Mouse (Mus musculus): ENCODE measurements around the gene Ctcf. TPM values are rescaled to one million over a fixed set of nuclear protein-coding genes. Genes with fewer than 3 reads are reported as not detected.
"Not testable (repeated sequence)": the region's sequence is repeated elsewhere in the genome, so short reads cannot be mapped to it uniquely, and the experiment has no call there.

Gene Ctcf
- 66.1 and 75.9 TPM in 2 replicates for polyA plus RNA-seq (2016; fragmentation: Nextera tagmentation; extraction: Ambion mirVana)

DNA sequence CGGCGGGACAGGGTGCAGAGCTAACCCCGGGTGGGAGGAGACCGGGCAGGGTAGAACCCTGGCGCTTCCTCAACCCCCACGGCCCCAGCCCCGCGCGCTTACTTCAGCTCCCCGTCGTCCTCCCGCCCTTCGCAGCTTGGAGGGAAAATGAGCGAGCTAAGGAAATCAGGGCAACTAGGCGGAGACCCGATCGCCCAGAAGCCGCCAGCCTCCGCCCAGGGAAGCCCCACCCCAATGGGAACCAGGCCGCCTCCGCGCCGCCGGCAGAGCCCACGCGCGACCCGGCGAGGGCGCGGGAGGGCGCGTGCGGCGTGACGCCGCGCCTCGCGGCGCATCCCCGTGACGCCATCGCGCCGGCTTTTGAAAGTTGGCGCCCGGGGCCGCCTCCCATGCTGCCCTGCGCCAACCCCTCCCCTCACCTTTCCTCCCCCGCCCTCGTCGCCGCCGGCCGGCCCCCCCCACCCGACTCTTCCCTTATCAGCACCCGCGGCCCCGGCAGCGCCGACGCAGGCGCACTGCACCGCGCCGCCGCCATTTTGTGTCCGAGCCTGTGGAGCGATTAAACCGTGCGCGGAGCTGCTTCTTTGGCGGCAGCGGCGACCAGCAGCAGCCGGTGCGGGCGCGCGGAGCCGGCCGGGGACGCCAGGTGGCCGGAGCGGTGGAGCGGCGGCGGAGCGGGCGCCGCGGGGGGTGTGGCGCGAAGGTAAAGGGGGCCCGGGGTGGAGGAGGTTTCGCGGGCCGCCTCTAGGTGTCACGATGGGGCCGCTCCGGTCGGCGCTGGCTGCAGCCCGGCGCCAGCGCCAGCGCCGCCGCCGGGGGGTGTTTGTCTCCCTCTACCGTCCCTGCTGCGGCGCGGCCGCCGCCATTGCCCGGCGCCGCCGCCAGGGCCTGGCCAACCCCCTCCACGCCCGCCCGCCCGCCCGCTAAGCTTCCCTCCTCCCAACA is at the start of gene Ctcf:
Ctcf (plus strand) TSS at position 551 of the 945 bp plus-strand sequence.
- H3K9me3 ChIP-seq (replicated peaks): no peaks in the 10 kb centered on the region
- H3K4me1 ChIP-seq (replicated peaks): peaks cover 22% of the 10 kb centered on the region
- H3K4me2 ChIP-seq: peak within 1 kb of the TSS; percentile 87
- peak within 1 kb of the TSS; percentile 92 for H3K4me3 ChIP-seq
- H3K27me3 ChIP-seq (replicated peaks): no peaks in the 10 kb centered on the region
- WGBS: under 1% methylated on average over 115 of the region's 126 CpGs
- H3K36me3 ChIP-seq: no peaks in the 10 kb centered on the region; the same call in 1 of the 2 replicates
- H3K9ac ChIP-seq: peak within 1 kb of the TSS; percentile 99
- peak within 1 kb of the TSS; percentile 100 for H3K27ac ChIP-seq (ENCODE audit: poor library complexity, severe bottlenecking)
- peak; percentile 94 for ATAC-seq (ENCODE audit: insufficient number of reproducible peaks, low FRiP score)

DNA sequence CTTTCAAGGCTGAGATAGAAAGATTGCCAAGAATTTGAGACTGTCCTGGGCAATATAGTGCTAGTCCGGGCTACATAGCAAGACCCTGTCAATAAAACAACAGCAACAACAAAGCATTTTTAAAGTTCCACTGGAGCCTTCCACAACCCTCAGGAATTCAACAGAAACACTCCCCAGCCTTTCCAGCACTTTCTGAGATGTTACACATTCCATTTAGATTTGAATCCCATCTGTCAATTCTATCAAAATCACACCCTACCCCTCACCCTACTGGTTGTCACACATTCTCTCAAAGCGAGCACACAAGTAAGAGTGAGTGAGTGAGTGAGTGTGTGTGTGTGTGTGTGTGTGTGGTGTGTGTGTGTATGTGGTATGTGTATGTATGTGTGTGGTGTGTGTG is 43.9 kb upstream of the Ctcf start:
- Histone ChIP-seq H3K4me1 (replicated peaks) (peaks cover 30% of the 10 kb centered on the region), H3K27me3 (replicated peaks) (no peaks in the 10 kb centered on the region), H3K4me2 (no peak overlapping the region), H3K27ac (ENCODE audit: poor library complexity, severe bottlenecking) (no peak overlapping the region), H3K36me3 (no peaks in the 10 kb centered on the region), H3K9ac (no peak overlapping the region), H3K9me3 (replicated peaks) (no peaks in the 10 kb centered on the region), H3K4me3 (no peak overlapping the region)
- no peak for ATAC-seq (ENCODE audit: insufficient number of reproducible peaks, low FRiP score)
- 66% methylated on average over 2 of the region's 2 CpGs for WGBS

DNA sequence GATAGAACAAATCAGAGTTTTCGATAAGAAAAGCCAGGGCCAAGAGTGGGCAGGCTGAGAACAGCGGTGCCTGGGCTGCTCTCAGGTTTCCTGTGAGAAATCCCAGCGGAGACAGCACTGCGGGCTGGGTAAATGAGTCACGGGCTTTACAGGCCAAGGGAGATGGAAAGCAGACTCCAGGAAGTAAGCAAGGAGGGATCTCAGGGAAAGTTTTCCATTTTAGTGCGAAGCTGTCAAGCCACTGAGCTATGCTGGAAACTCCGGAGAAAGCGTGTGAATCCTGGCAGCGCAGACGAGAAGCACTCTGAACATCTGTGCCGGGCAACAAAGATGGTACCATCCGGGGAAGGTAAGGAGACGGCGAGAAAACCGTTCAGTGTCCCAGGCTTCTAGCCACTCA is 42.5 kb upstream of the Ctcf start:
- H3K9me3 ChIP-seq (replicated peaks): no peaks in the 10 kb centered on the region
- ATAC-seq (ENCODE audit: insufficient number of reproducible peaks, low FRiP score): peak; percentile 81
- peak overlapping the region; percentile 39 for H3K4me3 ChIP-seq
- H3K4me1 ChIP-seq (replicated peaks): peaks cover 30% of the 10 kb centered on the region
- peak overlapping the region; percentile 66 for H3K9ac ChIP-seq
- no peaks in the 10 kb centered on the region for H3K36me3 ChIP-seq
- peak overlapping the region; percentile 81 for H3K27ac ChIP-seq (ENCODE audit: poor library complexity, severe bottlenecking)
- 14% methylated on average over 15 of the region's 15 CpGs for WGBS
- H3K27me3 ChIP-seq (replicated peaks): no peaks in the 10 kb centered on the region
- peak overlapping the region; percentile 65 for H3K4me2 ChIP-seq

DNA sequence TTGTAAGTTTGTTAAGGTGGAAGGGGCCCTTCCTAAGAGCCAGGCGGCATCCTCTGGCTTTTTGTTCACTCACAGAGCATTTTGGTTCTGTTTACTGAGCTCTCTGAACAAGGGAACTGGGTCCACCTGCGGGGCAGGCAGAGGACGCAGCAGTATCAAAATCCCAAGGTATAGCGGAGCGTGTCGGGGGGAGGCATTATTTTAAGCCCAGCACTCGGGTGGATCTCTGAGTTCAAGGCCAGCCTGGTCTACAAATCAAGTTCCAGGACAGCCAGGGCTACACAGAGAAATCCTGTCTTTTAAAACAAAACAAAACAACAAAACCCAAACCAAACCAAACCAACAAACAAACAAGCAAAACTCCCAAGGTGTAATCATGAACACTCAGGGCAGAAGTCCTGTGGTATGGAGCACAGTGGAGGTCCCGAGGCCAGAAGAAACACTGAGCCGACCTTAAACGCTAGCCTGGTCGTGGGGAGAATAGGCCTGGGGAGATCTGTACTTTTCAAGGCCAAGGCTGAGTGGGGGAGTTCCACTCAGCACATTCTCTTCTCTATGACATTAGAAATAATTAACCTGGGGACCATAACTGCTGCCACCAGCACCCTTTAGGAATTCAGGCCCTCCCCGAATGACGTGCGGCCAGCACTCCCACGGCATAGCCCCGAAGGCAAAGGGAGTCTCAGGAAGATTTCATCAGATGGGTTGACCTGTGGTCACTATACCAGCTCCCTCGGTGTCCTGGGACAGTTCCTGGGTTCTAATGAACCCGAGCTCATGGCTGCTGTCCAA is 41.7 kb upstream of the Ctcf start:
- Histone ChIP-seq H3K27ac (ENCODE audit: poor library complexity, severe bottlenecking) (peak overlapping the region; percentile 81), H3K4me2 (peak overlapping the region; percentile 65), H3K9ac (peak overlapping the region; percentile 66), H3K4me1 (replicated peaks) (peaks cover 30% of the 10 kb centered on the region), H3K9me3 (replicated peaks) (no peaks in the 10 kb centered on the region), H3K27me3 (replicated peaks) (no peaks in the 10 kb centered on the region), H3K4me3 (peak overlapping the region; percentile 39), H3K36me3 (no peaks in the 10 kb centered on the region)
- ATAC-seq (ENCODE audit: insufficient number of reproducible peaks, low FRiP score): no peak
- WGBS: 63% methylated on average over 18 of the region's 18 CpGs

DNA sequence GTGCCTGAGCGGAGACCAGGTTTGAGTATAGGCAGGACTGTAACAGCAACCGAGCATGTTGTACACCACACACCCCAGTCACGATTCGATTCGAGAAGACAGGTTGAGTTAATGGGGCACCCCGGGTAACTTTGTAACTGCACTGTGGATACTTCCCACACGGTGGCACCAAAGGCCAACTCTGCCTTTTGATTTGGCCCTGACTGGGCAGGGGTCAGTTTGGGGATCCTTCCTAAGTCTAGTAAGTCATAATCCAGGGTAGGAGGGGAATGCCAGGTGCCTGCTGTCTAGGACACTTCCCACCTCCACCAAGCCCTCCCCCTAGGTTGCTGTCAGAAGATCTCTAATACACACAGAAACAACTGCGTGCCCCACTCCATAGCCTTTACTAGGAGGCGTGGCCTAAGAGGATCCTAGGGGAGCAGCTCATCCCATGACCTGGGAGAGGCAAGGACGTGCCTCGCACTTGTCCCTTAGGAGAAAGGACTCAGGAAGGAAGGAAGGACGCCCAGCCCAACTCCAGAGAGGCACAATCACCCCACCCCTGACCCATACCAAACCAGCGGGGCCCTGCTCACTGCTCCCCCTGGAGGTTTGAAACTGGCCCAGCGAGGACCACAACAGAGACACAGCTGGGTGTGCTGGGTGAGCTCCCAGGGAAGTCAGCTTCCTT is 39.9 kb upstream of the Ctcf start:
- peak overlapping the region; percentile 26 for H3K4me3 ChIP-seq
- H3K4me2 ChIP-seq: peak overlapping the region; percentile 63
- no peaks in the 10 kb centered on the region for H3K36me3 ChIP-seq
- peaks cover 30% of the 10 kb centered on the region for H3K4me1 ChIP-seq (replicated peaks)
- peak; percentile 48; the same call in 1 of the 2 replicates for ATAC-seq (ENCODE audit: insufficient number of reproducible peaks, low FRiP score)
- no peak overlapping the region for H3K27ac ChIP-seq (ENCODE audit: poor library complexity, severe bottlenecking)
- no peaks in the 10 kb centered on the region for H3K9me3 ChIP-seq (replicated peaks)
- peak overlapping the region; percentile 31; the same call in 1 of the 2 replicates for H3K9ac ChIP-seq
- H3K27me3 ChIP-seq (replicated peaks): no peaks in the 10 kb centered on the region
- 8% methylated on average over 14 of the region's 14 CpGs for WGBS

DNA sequence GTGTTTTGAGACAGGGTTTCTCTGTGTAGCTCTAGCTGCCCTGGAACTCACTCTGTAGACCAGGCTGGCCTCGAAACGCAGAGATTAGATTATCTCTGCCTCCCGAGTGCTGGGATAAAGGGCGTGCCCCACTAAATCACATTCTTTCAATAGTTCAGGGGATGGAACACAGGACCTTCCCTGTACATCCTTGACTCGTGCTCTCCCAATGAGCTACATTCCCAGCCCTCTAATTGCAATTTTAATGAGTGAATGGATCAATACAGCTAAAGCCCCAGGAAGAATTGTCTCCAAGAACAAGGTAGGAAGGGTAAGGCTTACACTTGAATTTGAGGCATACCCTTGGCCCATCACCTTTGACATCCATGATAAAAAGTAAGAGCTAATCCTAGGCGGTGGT is 37.6 kb upstream of the Ctcf start:
- no peak overlapping the region for H3K4me2 ChIP-seq
- WGBS: 54% methylated on average over 6 of the region's 6 CpGs
- no peaks in the 10 kb centered on the region for H3K36me3 ChIP-seq
- no peak overlapping the region for H3K27ac ChIP-seq (ENCODE audit: poor library complexity, severe bottlenecking)
- no peaks in the 10 kb centered on the region for H3K9me3 ChIP-seq (replicated peaks)
- no peaks in the 10 kb centered on the region for H3K27me3 ChIP-seq (replicated peaks)
- peaks cover 26% of the 10 kb centered on the region for H3K4me1 ChIP-seq (replicated peaks)
- no peak for ATAC-seq (ENCODE audit: insufficient number of reproducible peaks, low FRiP score)
- H3K9ac ChIP-seq: no peak overlapping the region
- no peak overlapping the region for H3K4me3 ChIP-seq

DNA sequence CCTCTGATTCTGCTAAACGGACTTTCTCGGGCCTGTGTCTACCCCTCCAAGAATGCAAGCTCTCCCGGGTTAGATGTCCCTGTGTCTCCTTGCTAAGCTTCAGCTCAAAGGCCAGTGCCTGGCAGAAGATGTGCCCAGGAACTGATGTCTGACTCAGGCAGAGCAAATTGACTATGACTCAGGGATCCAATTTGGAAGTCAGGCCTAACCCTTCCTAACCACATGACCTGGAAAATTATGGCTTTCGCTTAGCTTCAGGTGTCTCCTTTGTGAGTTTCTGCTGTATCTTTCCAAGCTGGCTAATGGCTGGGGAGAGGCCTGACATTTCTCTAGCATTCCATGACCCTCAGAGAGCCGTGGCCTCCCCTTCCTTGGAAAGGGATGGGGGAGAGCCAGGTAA is 35.1 kb upstream of the Ctcf start:
- Histone ChIP-seq H3K27ac (ENCODE audit: poor library complexity, severe bottlenecking) (no peak overlapping the region), H3K4me1 (replicated peaks) (peaks cover 17% of the 10 kb centered on the region), H3K9ac (no peak overlapping the region), H3K4me3 (no peak overlapping the region), H3K9me3 (replicated peaks) (no peaks in the 10 kb centered on the region), H3K27me3 (replicated peaks) (no peaks in the 10 kb centered on the region), H3K4me2 (no peak overlapping the region), H3K36me3 (no peaks in the 10 kb centered on the region)
- ATAC-seq (ENCODE audit: insufficient number of reproducible peaks, low FRiP score): no peak
- 63% methylated on average over 5 of the region's 5 CpGs for WGBS

DNA sequence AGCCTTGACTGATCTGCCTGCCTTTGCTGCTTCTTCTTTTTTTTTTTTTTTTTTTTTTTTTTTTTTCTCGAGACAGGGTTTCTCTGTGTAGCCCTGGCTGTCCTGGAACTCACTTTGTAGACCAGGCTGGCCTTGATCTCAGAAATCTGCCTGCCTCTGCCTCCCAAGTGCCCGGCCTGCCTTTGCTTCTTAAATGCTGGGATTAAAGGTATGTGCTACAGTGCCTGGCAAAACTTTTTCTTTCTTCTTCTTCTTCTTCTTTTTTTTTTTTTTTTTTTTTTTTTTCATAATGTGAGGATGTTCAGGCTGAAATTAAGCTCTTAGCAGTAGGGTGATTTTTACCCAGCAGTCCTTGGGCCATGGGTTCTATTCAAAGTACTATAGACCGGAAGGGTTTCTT is 33.8 kb upstream of the Ctcf start:
- 64% methylated on average over 3 of the region's 3 CpGs for WGBS
- H3K27me3 ChIP-seq (replicated peaks); H3K4me2 ChIP-seq; H3K9me3 ChIP-seq (replicated peaks); ATAC-seq (ENCODE audit: insufficient number of reproducible peaks, low FRiP score); H3K27ac ChIP-seq (ENCODE audit: poor library complexity, severe bottlenecking); H3K9ac ChIP-seq; H3K36me3 ChIP-seq; H3K4me3 ChIP-seq: not testable (repeated sequence)
- peaks cover 23% of the 10 kb centered on the region for H3K4me1 ChIP-seq (replicated peaks)

DNA sequence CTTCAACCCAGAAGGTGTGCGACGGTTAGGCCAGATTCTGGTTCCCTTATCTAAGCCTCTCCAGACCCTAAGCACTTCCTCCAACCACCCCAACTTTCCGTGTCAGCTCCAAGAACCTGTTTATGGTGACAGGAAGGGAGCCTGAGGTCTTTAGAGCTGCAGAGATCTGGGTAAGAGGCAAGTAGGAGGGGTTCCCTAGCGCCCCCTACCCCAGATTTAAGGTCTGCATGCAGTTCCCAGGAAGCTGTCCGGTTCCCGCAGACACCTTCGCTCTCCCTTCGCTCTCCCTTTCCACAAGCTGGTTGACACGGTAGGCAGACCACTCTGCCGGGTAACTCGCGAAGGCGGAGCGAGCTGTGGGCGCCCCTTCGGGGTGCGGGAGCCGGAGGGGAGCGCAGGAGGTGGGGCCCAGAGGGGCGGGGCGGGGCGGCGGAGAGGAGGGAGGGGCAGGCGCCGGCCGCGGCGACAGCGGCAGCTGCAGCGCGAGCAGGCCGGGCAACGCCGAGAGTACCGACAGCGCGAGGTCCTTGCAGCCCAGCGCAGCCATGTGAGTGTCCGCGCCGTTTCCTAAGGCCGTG is 31.5 kb upstream of the Ctcf start, which contains the start of gene Ripor1:
Ripor1 (plus strand) TSS at position 452 of the 578 bp plus-strand sequence.
- WGBS: under 1% methylated on average over 42 of the region's 42 CpGs

DNA sequence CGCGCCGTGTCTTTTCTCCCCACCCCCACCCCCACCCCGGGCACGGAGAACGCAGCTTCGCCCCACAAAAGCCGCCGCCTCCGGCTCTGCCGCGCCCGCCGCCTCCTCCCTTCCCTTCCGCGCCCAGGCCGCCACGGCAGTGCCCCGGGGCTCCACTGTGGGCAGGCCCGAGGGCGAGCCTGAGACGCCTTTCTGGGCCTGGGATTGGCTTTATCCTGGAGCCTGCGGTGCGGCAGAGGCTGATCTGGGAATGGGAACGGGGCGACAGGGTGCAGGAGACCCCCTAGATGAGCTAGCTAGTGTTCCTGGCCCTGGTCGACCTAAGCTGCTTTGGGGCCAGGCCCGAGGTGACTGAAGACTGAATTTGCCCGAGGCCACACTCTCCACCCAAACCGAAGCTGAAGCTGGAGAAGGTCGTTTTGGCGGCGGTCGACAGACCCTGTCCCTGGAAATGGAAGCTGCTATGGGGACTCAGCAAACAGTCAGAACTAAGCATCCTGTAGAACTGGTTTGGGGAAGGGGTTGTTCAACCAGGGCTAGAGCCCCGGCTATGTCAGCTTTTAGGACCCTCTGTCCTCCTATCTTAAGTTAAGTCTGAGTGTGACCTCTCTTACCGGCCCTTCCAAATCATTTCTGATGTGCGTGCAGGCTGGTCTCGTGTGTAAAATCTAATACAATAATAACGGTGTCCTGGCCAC is 30.7 kb upstream of the Ctcf start:
- Histone ChIP-seq H3K4me2 (peak overlapping the region; percentile 93), H3K27ac (ENCODE audit: poor library complexity, severe bottlenecking) (peak overlapping the region; percentile 96), H3K27me3 (replicated peaks) (no peaks in the 10 kb centered on the region), H3K9ac (peak overlapping the region; percentile 95), H3K36me3 (0 out of 2 replicates have a peak, but pooled peaks cover 4% of the 10 kb centered on the region), H3K4me3 (peak overlapping the region; percentile 72), H3K9me3 (replicated peaks) (no peaks in the 10 kb centered on the region), H3K4me1 (replicated peaks) (peaks cover 39% of the 10 kb centered on the region)
- peak; percentile 44 for ATAC-seq (ENCODE audit: insufficient number of reproducible peaks, low FRiP score)
- WGBS: under 1% methylated on average over 39 of the region's 39 CpGs

More for the DNA sequence above, 31.5 kb upstream of the Ctcf start, which contains the start of gene Ripor1:
- peak within 1 kb of the TSS; percentile 72 for H3K4me3 ChIP-seq
- H3K9me3 ChIP-seq (replicated peaks): no peaks in the 10 kb centered on the region
- H3K4me2 ChIP-seq: peak within 1 kb of the TSS; percentile 93
- H3K27me3 ChIP-seq (replicated peaks): no peaks in the 10 kb centered on the region
- H3K4me1 ChIP-seq (replicated peaks): peaks cover 39% of the 10 kb centered on the region
- no peaks in the 10 kb centered on the region for H3K36me3 ChIP-seq
- ATAC-seq (ENCODE audit: insufficient number of reproducible peaks, low FRiP score): peak; percentile 86
- H3K27ac ChIP-seq (ENCODE audit: poor library complexity, severe bottlenecking): peak within 1 kb of the TSS; percentile 96
- peak within 1 kb of the TSS; percentile 95 for H3K9ac ChIP-seq

Measured in heart, embryonic 12.5 days (tissue).